Mouse (Mus musculus) embryo, embryonic 10 days (tissue): ENCODE results near the gene Sgpl1.
"Not testable (repeated sequence)": the region's sequence is repeated elsewhere in the genome, so short reads cannot be mapped to it uniquely, and the experiment has no call there.

Source experiments
- DNase-seq: peaks from one replicate; pipeline ENCODE4 v3.0.0-alpha.2; 2015; ENCODE audit warnings: low spot score

Sgpl1 gene

DNA sequence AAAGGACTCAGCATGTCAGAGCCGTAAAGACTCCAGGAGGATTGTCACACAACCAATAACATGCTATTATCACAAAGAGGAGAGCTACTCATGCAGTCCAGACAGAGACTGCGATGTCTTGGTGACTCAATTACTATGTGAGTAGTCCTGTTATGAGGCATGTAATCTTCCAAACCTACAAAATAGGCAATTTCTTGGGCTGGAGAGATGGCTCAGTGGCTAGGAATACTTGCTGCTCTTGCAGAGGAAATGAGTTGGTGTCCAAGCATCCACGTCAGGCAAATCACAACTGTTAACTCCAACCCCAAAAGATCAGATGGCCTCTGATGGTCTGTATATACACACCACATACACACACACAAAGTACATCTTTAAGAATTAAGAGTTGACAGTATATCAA lies 8.1 kb upstream of the Sgpl1 start:
- no peak for DNase-seq

DNA sequence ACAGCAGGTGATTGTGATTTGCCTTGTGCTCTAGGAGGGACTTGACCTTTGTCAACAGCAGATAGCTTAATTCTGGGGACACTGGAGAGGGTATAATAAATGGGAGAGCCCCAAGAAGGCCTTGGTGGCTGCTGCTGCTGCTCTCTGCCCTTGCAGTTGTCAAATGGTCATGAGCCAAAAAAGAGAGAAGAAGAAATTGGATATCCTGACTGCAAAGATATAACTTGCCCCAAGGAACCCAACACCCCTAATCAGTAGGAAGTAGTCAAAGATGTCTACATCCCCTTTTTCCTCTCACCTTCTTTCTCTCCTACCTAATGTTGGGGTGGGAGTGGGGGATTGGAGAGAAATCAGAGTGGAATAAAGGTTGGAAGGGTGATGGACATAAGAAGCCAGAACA lies 4.6 kb upstream of the Sgpl1 start:
- no peak for DNase-seq

DNA sequence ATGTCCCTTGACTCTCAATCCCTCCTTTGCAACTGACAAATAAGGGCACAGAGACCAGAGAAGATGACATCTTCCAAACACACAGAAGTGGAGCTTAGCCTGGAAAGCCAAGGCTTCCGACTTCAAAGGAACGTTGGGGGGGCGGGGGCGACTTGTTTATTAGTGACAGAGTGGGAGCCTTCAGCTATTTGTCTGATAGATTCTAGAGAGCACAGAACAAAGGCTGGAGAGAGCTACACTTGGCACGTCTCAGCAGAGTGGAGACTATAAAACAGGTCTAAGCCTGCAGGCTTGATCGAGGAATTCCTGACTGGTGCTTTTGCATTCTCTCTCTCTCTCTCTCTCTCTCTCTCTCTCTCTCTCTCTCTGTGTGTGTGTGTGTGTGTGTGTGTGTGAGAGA lies 3.1 kb upstream of the Sgpl1 start:
- DNase-seq, result peak; percentile 23

DNA sequence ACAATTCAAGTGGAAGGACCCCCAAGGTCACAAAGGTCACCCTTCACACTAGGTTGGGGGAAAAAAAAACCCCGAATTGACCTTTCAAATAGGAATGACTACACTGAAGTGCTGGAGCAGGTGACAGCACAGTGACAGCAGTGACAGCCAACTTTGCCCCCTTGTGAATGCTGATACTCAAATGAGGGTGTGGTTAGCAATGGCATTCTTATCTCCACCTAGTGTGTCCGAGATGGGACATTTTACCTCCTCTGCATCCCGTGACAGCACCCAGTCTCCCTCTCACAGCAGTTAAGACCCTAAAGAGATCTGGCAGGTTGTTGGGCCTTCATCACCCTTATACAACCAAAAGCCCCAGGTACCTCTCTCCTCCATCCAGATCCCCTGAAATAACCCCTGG lies 2.0 kb upstream of the Sgpl1 start:
- no peak for DNase-seq

DNA sequence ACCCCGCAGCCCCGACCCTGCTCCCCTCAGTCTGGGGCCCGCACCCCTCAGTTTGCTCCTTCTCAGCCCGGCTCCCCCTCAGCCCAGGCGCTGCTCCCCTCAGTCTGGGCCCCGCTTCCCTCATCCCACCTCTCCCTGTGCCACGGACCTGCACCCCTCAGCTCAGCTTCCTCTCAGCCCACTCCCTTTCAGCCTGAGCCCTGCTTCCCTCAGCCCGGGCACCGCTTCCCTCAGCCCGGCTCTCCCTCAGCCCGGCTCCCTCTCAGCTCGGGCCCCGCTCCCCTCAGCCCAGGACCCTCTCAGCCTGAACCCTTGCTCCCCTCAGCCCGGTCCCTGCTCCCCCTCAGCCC lies 721 bp downstream of the Sgpl1 start:
- peak; percentile 56 for DNase-seq

DNA sequence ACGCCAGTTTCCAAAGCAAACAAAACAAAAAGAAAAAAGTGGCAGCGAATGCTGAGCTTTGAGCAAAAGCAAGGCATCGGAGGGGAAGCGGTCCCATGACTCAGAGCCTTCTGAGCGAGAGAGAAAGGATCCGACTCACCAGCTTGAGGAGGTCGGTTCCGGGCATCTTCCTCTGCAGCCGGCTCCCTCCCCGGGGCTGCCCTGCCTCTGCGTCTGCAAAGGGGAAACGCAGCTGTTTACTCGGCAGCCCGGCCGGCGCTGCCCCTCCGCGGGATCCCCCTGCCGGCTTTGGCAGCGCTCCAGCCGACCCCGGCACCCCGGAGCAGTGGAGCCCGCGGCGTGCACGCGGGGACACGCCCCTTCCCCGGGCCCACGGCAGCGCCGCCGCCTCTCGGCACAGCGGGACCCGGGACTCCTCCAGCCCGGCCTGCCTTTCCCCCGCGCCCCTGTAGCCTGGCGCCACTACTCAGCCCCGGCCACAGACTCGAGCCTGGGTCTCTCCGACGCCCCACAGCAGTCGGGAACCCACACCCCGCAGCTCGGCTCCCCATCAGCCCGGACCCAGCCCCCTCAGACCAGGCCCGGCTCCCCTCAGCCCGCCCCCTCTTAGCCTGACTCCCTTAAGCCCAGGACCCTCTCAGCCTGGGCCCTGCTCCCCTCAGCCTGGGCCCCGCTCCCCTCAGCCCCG lies 1.2 kb downstream of the Sgpl1 start:
- DNase-seq, result peak; percentile 72

DNA sequence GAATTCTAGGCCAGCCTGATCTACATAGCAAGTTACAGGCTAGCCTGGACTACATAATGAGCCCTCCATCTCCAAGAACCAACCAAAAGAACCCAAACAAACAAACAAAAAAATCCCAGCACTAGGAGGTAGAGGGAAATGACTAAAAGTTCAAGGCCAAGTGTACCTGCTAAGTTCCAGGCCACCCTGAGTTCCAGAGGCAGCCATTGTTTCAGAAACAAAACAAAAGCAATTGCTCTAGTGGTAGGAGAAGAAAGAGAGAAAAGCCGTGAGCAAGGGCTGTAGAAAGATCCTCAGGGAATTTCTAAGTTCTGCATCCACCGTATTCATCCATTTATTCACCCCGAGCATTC lies 1.8 kb downstream of the Sgpl1 start:
- DNase-seq, result peak; percentile 20

DNA sequence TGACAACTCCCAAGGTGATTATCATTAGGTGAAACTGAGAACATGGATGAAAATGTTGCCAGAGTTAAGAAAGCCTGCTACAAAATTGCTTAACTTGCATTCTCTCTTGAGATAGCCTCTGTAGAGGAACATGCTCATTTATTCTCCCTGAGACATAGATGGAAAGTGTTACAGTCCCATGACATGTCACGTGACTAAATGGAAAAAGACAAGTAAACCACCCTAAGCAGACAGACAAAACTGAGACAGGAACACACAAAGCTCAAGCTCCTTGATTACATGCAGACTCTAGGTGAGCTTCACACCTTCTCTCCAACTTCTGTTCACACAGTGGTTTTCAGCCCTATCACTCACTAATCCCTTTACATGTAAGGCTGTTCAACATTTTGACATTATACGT lies 4.2 kb downstream of the Sgpl1 start:
- DNase-seq, result no peak

DNA sequence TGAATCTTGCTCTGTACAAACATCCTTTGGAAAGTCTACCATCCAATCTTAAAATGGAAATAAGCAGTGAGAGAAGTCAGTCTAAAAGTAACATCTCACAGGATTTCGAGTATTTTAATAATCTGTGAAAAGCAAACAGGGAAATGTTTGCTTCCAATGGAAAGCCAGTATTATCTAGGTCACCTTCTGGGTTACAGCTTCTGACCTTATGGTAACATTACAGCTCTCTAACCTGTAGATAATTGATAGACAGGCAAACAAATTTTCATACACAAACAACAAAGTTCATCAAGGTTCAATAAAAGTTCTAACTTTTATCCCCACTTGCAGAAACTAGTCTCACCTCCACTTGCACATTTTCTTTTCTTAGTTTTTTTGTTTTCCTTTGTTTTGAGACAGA lies 9.9 kb downstream of the Sgpl1 start:
- no peak for DNase-seq

DNA sequence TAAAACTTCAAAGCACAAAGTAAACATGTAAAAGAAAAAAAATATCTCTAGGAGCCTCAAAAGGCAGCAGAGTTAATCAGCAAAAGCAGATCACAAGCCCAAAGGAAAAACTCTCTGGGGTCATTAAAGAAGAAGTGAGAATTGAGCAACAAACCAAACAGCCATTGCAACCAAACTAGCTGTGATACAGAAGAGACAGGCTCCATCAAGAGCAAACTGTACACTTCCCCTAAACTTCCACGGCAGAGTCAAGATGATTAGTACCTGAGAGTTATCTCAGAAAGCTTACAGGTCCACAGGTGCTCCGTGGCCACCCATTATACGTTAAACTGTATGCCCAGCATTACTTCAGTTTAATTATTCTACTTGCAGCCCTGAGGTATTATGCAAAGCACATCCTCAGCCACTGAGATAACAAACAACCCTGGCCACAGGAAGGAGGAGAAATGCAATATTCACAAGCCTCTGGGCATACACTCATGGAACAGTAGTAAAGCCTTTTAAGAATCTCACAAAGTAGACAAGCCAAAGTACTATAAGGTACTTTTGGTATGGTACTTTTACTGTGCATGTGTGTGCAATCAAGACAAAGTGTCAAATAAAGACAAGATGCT lies 12.2 kb downstream of the Sgpl1 start:
- no peak for DNase-seq

DNA sequence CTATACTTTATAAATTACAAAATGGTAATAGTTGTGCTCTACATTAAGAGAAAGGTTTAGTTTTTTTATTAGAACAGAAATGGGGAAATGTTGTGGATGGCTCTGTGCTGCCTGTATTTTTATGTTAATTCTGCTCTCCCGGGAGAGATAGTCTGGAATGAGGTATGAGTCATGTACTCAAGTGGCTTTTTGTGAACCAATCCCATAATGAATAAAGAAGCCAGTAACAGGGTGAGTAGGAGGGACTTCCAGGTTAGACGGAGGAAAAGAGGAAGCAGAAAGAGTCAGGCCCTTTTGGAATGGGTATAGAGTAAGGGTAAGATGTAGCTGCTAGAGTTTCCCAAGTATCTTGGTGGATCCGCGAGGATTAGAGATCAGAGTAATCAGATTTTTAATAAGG lies 13.5 kb downstream of the Sgpl1 start:
- DNase-seq, result no peak

DNA sequence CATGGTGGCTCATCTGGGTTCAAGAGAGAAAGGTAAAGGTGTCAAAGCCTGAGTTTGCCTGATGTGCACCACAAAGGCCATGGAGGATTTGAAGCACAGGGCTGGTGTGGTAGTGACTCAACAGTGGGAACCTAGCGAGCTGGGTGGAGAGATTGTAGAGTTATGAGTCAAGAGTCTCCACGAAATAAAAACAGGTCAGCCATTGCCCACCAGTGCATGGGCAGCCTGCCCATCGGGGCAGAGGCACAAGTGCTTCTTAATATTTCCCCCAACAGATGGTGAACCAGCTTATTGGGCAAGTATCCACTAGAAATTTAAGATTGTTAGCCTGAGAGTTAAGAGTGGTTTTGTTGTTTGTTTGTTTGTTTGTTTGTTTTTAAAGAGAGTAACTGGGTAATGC lies 16.5 kb downstream of the Sgpl1 start:
- DNase-seq, result no peak

DNA sequence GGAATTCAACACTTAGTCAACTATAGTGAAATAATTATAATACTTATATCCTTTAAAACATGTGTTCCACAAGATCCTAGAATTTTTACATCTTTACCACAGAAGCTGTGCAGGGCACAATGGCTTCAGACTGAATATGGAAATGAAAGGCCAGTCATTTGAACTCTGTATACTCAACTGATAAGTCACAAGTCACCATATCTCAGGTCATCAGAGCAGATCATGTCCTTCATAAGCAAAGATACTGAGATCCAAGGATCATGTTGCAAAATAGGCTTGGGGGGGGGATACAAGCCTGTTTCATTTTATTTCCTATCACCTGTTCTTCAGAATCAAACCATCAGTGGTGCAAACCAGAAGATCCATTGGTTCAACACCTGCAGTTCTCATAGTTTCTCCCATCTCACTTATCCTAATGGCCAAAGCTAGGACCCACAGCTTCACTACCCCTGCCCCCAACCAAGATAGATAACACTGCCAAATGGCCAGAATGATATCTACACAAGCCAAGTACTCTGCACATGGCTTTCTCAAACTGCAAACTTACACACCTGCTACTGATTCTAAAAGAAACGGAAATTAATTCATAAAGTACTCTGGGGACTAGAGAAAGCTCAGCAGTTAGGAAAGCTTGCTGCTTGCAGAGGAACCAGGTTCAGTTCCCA lies 18.7 kb downstream of the Sgpl1 start:
- no peak for DNase-seq

DNA sequence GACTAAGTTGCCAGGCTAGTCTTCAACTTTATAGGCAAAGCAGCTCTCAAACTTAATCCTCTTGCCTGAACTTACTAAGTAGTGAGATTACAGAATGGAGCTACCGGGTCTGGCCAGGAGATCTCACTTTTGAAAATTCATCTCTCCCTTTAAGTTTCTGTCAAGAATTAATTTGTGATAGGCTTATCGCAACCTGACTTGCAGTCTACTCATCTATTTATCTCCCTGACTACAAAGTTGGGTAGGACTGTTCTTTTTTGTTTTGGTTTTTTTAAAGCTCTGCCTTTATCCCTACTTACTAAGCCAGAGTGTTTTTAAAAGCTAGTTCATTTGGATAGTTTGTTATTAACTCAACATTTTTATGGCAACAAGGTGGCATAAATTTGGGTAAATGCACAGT lies 23.0 kb downstream of the Sgpl1 start:
- DNase-seq, result no peak

DNA sequence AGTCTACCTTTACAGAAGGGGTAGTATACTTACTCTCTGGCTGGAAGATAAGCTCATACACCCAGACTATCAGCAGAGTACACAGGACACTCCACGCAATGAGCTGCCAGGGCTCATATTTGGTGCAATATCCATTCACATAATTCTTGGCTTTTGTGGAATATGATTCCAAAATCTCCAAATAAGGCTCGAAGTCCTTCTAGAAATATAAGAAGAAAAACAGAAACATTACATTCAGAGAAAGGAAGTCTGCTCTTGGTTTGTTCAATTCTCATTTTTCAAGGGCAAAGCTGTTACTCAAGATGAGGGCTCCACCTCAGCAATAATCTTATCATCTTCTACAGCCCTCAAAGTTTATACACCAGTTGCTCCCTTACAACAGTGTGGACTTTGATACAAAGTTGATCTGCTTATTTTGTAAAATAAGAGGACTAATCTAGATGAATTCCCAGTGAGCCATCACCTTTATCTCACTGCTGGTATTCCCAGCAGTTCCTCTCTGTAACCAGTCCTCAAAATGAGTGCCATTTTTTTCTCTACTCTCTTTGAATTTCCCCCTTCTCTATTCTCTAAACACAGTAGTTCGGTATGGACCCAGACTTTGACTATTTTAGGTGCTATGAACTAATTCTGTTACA lies 24.1 kb downstream of the Sgpl1 start:
- no peak for DNase-seq

DNA sequence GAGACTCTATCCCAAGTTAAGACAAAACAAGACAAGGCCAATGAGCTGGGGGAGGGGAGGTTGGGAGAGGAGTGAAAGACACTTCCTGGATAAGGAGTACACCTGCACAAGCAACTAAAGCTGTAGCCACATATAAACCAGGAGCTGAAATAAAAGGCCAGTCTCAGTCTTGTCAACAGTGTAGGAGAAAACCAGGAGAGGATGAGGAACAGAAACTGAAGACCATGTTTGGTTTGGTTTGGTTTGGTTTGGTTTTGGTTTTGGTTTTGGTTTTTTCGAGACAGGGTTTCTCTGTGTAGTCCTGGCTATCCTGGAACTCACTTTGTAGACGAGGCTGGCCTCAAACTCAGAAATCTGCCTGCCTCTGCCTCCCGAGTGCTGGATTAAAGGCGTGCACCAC lies 25.8 kb downstream of the Sgpl1 start:
- DNase-seq, result not testable (repeated sequence)

DNA sequence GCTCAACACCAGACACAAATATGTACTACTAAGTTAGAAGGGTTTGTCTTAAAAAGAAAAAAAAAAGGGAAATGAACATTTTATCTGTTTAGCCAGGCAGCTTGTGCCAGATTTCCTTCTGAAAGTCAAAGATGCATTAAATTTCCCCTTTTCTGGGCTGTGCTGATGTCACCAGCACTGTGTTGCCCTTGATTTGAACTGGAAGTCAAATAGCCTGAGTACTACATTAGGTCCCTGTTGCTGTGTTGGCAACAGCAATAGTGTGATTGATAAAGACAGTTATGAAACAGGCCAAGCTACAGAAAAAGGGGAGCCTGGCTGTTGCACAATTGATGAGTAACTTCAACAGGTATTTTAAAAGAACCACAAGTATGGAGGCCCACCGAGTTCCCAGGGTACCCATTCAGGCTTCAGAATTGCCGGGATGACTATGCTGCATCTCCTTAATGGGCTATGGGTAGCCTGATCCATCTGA lies 33.2 kb downstream of the Sgpl1 start:
- DNase-seq, result no peak

DNA sequence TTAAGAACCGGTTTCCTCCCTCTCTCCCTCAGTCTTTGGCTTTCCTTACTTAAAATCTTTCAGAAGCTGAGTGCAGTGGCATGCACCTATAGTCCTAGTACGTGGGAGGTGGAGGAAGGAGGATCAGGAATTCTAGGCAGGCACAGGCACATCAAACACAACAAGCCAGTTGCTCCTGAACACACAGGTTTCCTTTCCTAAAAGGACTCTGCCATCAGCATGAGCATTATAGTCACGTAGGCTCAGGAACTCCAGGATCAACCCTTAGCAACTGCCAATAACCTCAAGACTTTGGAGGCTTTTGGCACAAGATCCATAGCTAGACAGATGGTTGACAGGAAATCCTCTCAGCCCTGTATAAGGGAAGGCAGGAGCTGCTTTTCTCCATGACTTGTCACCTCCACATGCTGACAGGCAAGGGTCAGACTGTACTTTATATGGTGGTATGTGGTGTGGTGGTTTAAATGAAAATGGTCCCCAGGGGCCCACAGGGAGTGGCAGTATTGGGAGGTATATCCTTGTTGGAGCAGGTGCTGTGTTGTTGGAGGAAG lies 43.9 kb downstream of the Sgpl1 start:
- DNase-seq, result no peak

DNA sequence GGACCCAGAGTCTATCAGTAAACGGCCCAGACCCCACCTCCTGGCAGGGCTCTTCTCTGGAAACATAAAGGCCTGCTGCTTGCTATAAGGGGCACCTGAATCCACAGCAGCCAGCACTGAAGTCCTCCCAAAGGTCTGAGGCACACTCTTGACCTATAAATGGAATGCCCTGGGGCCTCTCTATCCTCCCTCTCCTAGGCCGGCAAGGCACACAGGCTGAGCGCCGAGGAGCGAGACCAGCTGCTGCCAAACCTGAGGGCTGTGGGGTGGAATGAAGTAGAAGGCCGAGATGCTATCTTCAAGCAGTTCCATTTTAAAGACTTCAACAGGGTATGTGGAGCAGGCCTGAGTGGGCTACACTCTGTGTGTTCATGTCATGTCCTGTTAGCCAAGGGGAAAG lies 55.6 kb downstream of the Sgpl1 start:
- no peak for DNase-seq

DNA sequence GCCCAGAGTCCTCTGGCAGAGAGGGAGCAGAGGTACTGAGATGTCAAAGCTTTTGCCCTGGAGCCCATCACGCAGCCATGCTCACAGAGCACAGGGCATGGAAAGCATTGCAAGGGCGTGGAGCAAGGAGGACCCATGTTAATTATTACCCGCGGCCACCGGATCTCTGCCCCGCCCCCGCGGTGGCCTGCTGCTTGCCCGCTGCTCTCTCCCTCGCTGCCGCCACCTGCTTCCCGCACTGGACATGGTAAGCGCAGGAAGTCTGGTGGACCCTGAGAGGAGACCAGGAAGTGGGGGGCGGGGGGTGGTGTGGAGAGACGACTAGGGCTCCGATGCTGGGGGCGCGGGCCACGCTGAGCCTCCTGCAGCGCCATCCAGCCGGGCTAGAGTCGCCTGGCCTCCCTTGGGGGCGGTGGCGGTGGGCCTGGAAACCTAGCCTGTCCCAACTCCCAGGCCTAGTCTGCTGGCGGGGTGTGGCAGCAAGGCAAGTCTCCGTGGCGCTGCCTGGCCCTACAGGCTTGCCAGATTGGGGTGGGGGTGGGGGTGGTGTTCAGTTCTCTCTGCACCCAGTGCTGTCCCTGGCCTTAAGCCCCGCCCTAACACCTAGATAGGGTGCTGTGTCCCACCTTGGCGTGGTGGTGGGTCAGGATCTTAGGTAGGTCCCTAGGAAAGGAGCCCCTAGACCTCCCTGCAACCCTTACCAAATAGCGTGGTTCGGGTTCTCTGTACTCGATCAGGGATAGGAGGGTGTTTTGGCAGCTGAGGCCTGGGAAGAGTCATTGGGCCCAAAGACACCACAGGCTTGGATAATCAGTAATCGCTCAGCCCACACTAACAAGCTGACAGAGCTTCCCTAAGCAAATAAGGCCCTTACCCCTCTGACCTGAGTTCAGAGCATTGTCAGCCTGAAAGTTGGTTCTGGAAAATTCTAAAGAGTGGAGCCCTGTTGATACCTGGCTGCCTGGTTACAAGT lies 58.0 kb downstream of the Sgpl1 start, which contains the start of gene Pcbd1:
Pcbd1 (plus strand) TSS at position 162 of the 973 bp plus-strand sequence.
- DNase-seq, result peak; percentile 80

DNA sequence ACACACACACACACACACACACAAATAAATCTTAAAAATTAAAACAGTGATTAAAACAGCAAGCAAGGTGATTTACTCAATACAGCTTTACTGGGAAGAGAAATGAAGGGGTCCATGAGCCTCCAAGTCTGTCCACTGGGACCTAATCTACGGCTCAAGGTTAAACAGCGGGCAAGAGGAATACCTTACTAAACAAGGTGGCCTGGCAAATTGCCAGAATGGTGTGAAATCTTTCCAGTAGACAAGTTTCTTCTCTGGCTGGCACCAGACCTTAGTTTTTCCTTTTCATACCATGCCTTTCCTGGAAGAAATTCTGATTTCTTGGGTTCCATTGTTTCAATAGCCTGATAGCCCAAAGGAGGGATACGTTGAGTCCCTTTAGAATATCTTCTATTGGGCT lies 59.0 kb downstream of the Sgpl1 start:
- DNase-seq, result no peak

DNA sequence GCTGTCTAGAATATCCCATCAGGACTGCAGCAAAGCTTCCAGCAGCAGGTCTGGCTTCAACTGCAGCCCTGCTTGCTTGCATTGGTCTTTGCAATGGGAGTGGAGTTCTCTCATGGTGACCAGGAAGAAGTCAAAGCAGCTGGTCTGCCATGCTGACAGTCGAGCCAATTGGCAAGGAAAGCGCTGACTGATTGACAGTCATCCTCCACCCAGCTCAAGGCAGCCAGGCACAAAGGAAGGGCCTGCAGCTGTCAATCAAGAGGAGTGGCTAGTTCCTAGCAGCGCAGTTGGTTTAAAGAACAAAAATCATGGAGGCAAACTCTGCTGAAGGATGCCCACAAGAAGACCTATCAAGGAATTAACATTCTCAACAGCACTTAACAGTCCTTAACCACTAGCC lies 61.0 kb downstream of the Sgpl1 start:
- peak; percentile 33 for DNase-seq
